Mouse (Mus musculus): ENCODE measurements around the gene Prdm16.

DNA sequence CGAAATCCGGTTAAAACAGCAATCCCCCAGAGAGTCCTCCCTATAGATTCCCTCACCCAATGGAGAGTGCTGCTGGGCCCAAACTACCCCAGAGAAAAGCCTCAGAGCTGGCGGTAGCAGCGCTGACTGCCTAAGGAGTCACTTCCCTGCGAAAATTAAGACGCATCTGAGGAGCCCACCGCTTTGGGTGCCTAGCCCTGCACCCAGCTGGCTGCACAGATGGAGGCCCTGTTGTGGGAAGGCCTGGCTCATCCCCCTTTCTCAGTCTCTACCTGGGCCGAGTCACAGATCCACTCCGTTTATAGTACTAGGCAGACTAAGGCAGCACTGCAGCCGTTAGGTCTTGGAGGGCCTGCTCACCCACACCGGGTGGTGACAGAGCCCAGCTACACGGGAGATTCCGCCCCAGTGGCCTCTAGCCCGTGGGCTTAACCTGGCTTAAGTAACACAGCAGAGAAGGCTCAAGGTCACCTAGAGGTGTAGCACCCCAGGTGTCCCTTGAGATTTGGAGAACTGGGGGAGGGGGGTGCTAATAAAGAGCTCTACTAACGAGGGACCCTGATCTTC lies 1.7 kb upstream of the Prdm16 start:
- TF ChIP-seq CHD2 (IDR thresholded peaks at IDR 0.05; ENCODE audit: low read length) (no peak), USF1 (IDR thresholded peaks at IDR 0.05; ENCODE audit: low read depth, low read length) (no peak), POLR2A (IDR thresholded peaks at IDR 0.05; ENCODE audit: low read depth, low read length) (no peak), CTCF (conservative IDR thresholded peaks at IDR 0.05 in 1 of 2, IDR thresholded peaks at IDR 0.05 in 1 of 2; ENCODE audit: low read depth in 2 of 2, low read length in 2 of 2) (no peak), POLR2AphosphoS2 (IDR thresholded peaks at IDR 0.05; ENCODE audit: low read depth, low read length) (no peak), EP300 (IDR thresholded peaks at IDR 0.05; ENCODE audit: low read length) (no peak)
